16 mouse cellular contexts compared by ENCODE assay signal in genomic region chr1:91705451-91705850, GRCm38 (mm10).
A peak's percentile ranks its signal among the peaks of the same experiment; 100 is the strongest.
DNase-seq lines count a peak whose midpoint lies in the region; ATAC-seq and TF ChIP-seq lines count a peak whose summit lies in the region.
"Had no signal": no experiment of that assay in that cellular context is flagged by ENCODE, and none has a peak within 500 bp of the region (broad histone marks: within the 10 kb centered on the region; RNA-seq: fewer than 3 reads in every experiment).

No protein-coding gene starts in this region.

- 86% methylated on average over 9 of the region's 9 CpGs for WGBS in hindbrain, embryonic 11.5 days

- dilution Hi-C loops in CH12.LX (cut with MboI; ENCODE audit: extremely low pct_ligation_motif_present, extremely low pct_unique_long_range_greater_than_20kb, low sequenced_read_pairs): no loop called here

- H3K79me2 ChIP-seq in CH12.LX (replicated peaks; ENCODE audit: control insufficient read depth, extremely low read depth, insufficient read depth, poor library complexity, severe bottlenecking): no peaks in the 10 kb centered on the region

- H3K4me3 ChIP-seq in CH12.LX (replicated peaks in 1 of 3; ENCODE audit: low read depth in 2 of 3, low read length in 2 of 3, poor library complexity in 1 of 3): no peak overlapping the region
- H3K4me3 ChIP-seq in hindbrain, embryonic 11.5 days (ENCODE audit: low read depth, low read length): no peak overlapping the region
- H3K4me3 ChIP-seq: forebrain, embryonic 12.5 days; stomach, embryonic 15.5 days had no signal

- peak; percentile 3 for TF ChIP-seq RAD21 in CH12.LX (IDR thresholded peaks at IDR 0.05; ENCODE audit: low read depth, low read length)

- intact Hi-C loops in left cerebral cortex, postnatal 4 days (cut with DNase I): no loop called here
- intact Hi-C loops in left cerebral cortex, postnatal 25 days (cut with DNase I): loop anchor here (2.0 kb wide), 1 partner anchor 109 kb away; no protein-coding TSS in a partner anchor

- no peak overlapping the region for H3K9ac ChIP-seq in CH12.LX (ENCODE audit: insufficient read depth, low read depth)
- no peak overlapping the region for H3K9ac ChIP-seq in hindbrain, embryonic 11.5 days (ENCODE audit: low read depth, low read length)
- H3K9ac ChIP-seq: forebrain, embryonic 12.5 days; liver, postnatal 0 days; stomach, embryonic 15.5 days had no signal

- no peak overlapping the region for H3K27ac ChIP-seq in CH12.LX (ENCODE audit: insufficient read depth, low read depth)
- no peak overlapping the region for H3K27ac ChIP-seq in hindbrain, embryonic 11.5 days (ENCODE audit: low read depth, low read length)
- H3K27ac ChIP-seq: forebrain, embryonic 12.5 days; stomach, embryonic 15.5 days had no signal

- ATAC-seq in hindbrain, embryonic 11.5 days (ENCODE audit: low FRiP score): no peak
- ATAC-seq: liver, postnatal 0 days had no signal

- no peaks in the 10 kb centered on the region for H3K4me1 ChIP-seq in CH12.LX (ENCODE audit: control insufficient read depth in 1 of 2, insufficient read depth in 2 of 2)
- H3K4me1 ChIP-seq in hindbrain, embryonic 11.5 days (replicated peaks; ENCODE audit: control insufficient read depth, insufficient read depth, low read length): no peaks in the 10 kb centered on the region
- H3K4me1 ChIP-seq: forebrain, embryonic 12.5 days had no signal

- H3K4me2 ChIP-seq in CH12.LX (ENCODE audit: insufficient read depth, low read depth, poor library complexity, severe bottlenecking): no peak overlapping the region
- no peak overlapping the region for H3K4me2 ChIP-seq in hindbrain, embryonic 11.5 days (replicated peaks; ENCODE audit: low read depth, low read length)
- H3K4me2 ChIP-seq: forebrain, embryonic 12.5 days; midbrain, embryonic 11.5 days; stomach, embryonic 15.5 days had no signal

- TF ChIP-seq EP300 in CH12.LX (IDR thresholded peaks at IDR 0.05; ENCODE audit: low read length): no peak

- no peak for TF ChIP-seq POLR2A in CH12.LX (IDR thresholded peaks at IDR 0.05; ENCODE audit: low read depth, low read length)

- H3K9me3 ChIP-seq in CH12.LX (replicated peaks; ENCODE audit: low read length): no peaks in the 10 kb centered on the region
- no peaks in the 10 kb centered on the region for H3K9me3 ChIP-seq in hindbrain, embryonic 11.5 days (ENCODE audit: control insufficient read depth, low read length)
- H3K9me3 ChIP-seq: forebrain, embryonic 12.5 days; stomach, embryonic 15.5 days had no signal

- H3K27me3 ChIP-seq in CH12.LX (replicated peaks): peaks cover 82% of the 10 kb centered on the region
- H3K27me3 ChIP-seq in hindbrain, embryonic 11.5 days (ENCODE audit: control insufficient read depth, insufficient read depth, low read length): no peaks in the 10 kb centered on the region; the same call in 1 of the 2 replicates
- H3K27me3 ChIP-seq: forebrain, embryonic 12.5 days; stomach, embryonic 15.5 days had no signal

- DNase-seq in left cerebral cortex, adult 18-20 months (ENCODE audit: low spot score in 2 of 2): peak; percentile 57 to 60
- DNase-seq in left cerebral cortex, postnatal 4 days: no peak
- DNase-seq in CH12.LX (ENCODE audit: extremely low read depth): no peak
- peak; percentile 29 to 82 for DNase-seq in left cerebral cortex, postnatal 25 days (ENCODE audit: low spot score in 2 of 2)
- DNase-seq in right cerebral cortex, postnatal 14 days: peak; percentile 33
- no peak for DNase-seq in kidney, adult 8-10 months
- no peak for DNase-seq in hindbrain, embryonic 11.5 days (ENCODE audit: low spot score)
- no peak for DNase-seq in kidney, postnatal 25 days
- DNase-seq: cerebellum, adult 9-10 months; heart, adult 18-20 months; heart, postnatal 14 days; kidney, postnatal 14 days; liver, postnatal 0 days had no signal

- no peak for TF ChIP-seq CTCF in CH12.LX (conservative IDR thresholded peaks at IDR 0.05 in 1 of 2, IDR thresholded peaks at IDR 0.05 in 1 of 2; ENCODE audit: low read depth in 2 of 2, low read length in 2 of 2)

- in situ Hi-C loops in CH12.LX (cut with MboI; ENCODE audit: low pct_ligation_motif_present, low pct_unique_long_range_greater_than_20kb, low sequenced_read_pairs): no loop called here

- H3K36me3 ChIP-seq in CH12.LX (replicated peaks in 1 of 2; ENCODE audit: control insufficient read depth in 1 of 2, insufficient read depth in 1 of 2, low read length in 1 of 2): no peaks in the 10 kb centered on the region
- H3K36me3 ChIP-seq in hindbrain, embryonic 11.5 days (ENCODE audit: control insufficient read depth, insufficient read depth, low read length): no peaks in the 10 kb centered on the region
- H3K36me3 ChIP-seq: forebrain, embryonic 12.5 days; stomach, embryonic 15.5 days had no signal

TF ChIP-seq in CH12.LX, 34 proteins besides CTCF, POLR2A, EP300 and RAD21:
- TF ChIP-seq RCOR1 (conservative IDR thresholded peaks at IDR 0.05; ENCODE audit: low read depth, low read length): no peak
- no peak for TF ChIP-seq KAT2A (IDR thresholded peaks at IDR 0.05; ENCODE audit: insufficient replicate concordance, low read length)
- TF ChIP-seq SMC3 (IDR thresholded peaks at IDR 0.05; ENCODE audit: low read depth, low read length): no peak
- no peak for TF ChIP-seq ELF1 (IDR thresholded peaks at IDR 0.05; ENCODE audit: low read depth, low read length)
- TF ChIP-seq ETS1 (conservative IDR thresholded peaks at IDR 0.05; ENCODE audit: low read depth, low read length): no peak
- no peak for TF ChIP-seq ZNF384 (IDR thresholded peaks at IDR 0.05; ENCODE audit: low read depth, low read length)
- no peak for TF ChIP-seq CHD1 (IDR thresholded peaks at IDR 0.05; ENCODE audit: low read depth, low read length)
- TF ChIP-seq MAZ (IDR thresholded peaks at IDR 0.05; ENCODE audit: low read depth, low read length): no peak
- no peak for TF ChIP-seq USF2 (conservative IDR thresholded peaks at IDR 0.05; ENCODE audit: low read depth, low read length)
- no peak for TF ChIP-seq HCFC1 (IDR thresholded peaks at IDR 0.05; ENCODE audit: low read depth, low read length)
- no peak for TF ChIP-seq POLR2AphosphoS2 (IDR thresholded peaks at IDR 0.05; ENCODE audit: low read depth, low read length)
- TF ChIP-seq NRF1 (IDR thresholded peaks at IDR 0.05; ENCODE audit: low read depth, low read length): no peak
- no peak for TF ChIP-seq ZMIZ1 (IDR thresholded peaks at IDR 0.05; ENCODE audit: low read depth, low read length)
- no peak for TF ChIP-seq NELFE (IDR thresholded peaks at IDR 0.05; ENCODE audit: low read depth, low read length)
- TF ChIP-seq E2F4 (IDR thresholded peaks at IDR 0.05; ENCODE audit: insufficient replicate concordance, low read depth, low read length): no peak
- no peak for TF ChIP-seq GABPA (IDR thresholded peaks at IDR 0.05; ENCODE audit: insufficient replicate concordance, low read depth, low read length)
- TF ChIP-seq MXI1 (IDR thresholded peaks at IDR 0.05; ENCODE audit: low read depth, low read length): no peak

Comparison
In these comparisons a context has a peak if more than half of its experiments do, and no peak if none do; other contexts are left out.
1. DNase-seq: peak in left cerebral cortex, adult 18-20 months (2 of 2), left cerebral cortex, postnatal 25 days (2 of 2) and right cerebral cortex, postnatal 14 days (single experiment); none in left cerebral cortex, postnatal 4 days (single experiment), CH12.LX (single experiment), kidney, adult 8-10 months (0 of 2), hindbrain, embryonic 11.5 days (single experiment) and kidney, postnatal 25 days (0 of 2).